Mouse (Mus musculus) lung, postnatal 0 days (tissue): ENCODE results near the gene Shpk. TPM values are rescaled to one million over a fixed set of nuclear protein-coding genes. Genes with fewer than 3 reads are reported as not detected.

Source experiments
- ATAC-seq: fragments of 200-750 bp; cut with Nextera tagmentation; 2 replicates; pipeline ENCODE4 v1.8.0; 2017; ENCODE audit warnings: moderate library complexity
- DNase-seq: peaks from one replicate; pipeline ENCODE4 v3.0.0-alpha.2; 2016; ENCODE audit warnings: low spot score
- H3K27ac ChIP-seq: fragments of 300-500 bp; sonication (generic); 2 replicates; pipeline ENCODE4 v1.5.1; 2014; ENCODE audit warnings: antibody characterized with exemption, mild to moderate bottlenecking, low read length, mixed read lengths
- H3K27me3 ChIP-seq: fragments of 300-500 bp; sonication (generic); replicated peaks from 2 replicates; pipeline ENCODE4 v1.6.1; 2014; ENCODE audit warnings: low read length, mixed read lengths; ENCODE audit not compliant: insufficient read depth
- H3K36me3 ChIP-seq: fragments of 300-500 bp; sonication (generic); 2 replicates; pipeline ENCODE4 v1.6.1; 2014; ENCODE audit warnings: low read length, mixed read lengths; ENCODE audit not compliant: insufficient read depth
- H3K4me1 ChIP-seq: fragments of 300-500 bp; sonication (generic); 2 replicates; pipeline ENCODE4 v1.6.1; 2014; ENCODE audit warnings: antibody characterized with exemption, low read depth, low read length, mixed read lengths; ENCODE audit not compliant: insufficient read depth
- H3K4me2 ChIP-seq: fragments of 300-500 bp; sonication (generic); replicated peaks from 2 replicates; pipeline ENCODE4 v1.6.1; 2014; ENCODE audit warnings: low read depth, mild to moderate bottlenecking, low read length, moderate library complexity, mixed read lengths
- H3K4me3 ChIP-seq: fragments of 300-500 bp; sonication (generic); 2 replicates; pipeline ENCODE4 v1.5.1; 2014; ENCODE audit warnings: low read depth, low read length
- H3K9ac ChIP-seq: fragments of 300-500 bp; sonication (generic); replicated peaks from 2 replicates; pipeline ENCODE4 v1.6.1; 2014; ENCODE audit warnings: low read depth, mild to moderate bottlenecking
- H3K9me3 ChIP-seq: fragments of 300-500 bp; sonication (generic); 2 replicates; pipeline ENCODE4 v1.6.1; 2016; ENCODE audit warnings: low read length, mixed read lengths
- CTCF ChIP-seq: IDR thresholded peaks from 2 replicates; pipeline ENCODE4 v1.5.1; 2016; ENCODE audit warnings: antibody characterized with exemption, mild to moderate bottlenecking
- EP300 ChIP-seq: IDR thresholded peaks from 2 replicates; pipeline ENCODE4 v1.6.1; 2016; ENCODE audit warnings: antibody characterized with exemption, mild to moderate bottlenecking, control low read depth
- WGBS: fragments of 180-500 bp; shearing (Covaris S2); extraction: QIAGEN DNeasy Blood & Tissue Kit; methylation state at CpG from one replicate; pipeline ENCODE4 v1.1.7; 2014; 5-methylcytosine and 5-hydroxymethylcytosine counted together
- polyA plus RNA-seq: library from polyadenylated mRNA; unstranded; fragments of >200 nt; fragmentation: Nextera tagmentation; extraction: Ambion mirVana; gene quantifications from 2 replicates; pipeline ENCODE4 v1.2.1, GENCODE M21; 2015

Gene Shpk
- polyA plus RNA-seq, 1 experiment from 2014 or later = 3.5 TPM

- Histone ChIP-seq H3K4me2 (peak within 1 kb of the TSS; percentile 87), H3K4me3 (peak within 1 kb of the TSS; percentile 91), H3K9ac (peak within 1 kb of the TSS; percentile 93), H3K4me1 (peaks cover 10% of the 10 kb centered on the region; the same call in 1 of the 2 replicates), H3K27me3 (no peaks in the 10 kb centered on the region), H3K36me3 (no peaks in the 10 kb centered on the region), H3K9me3 (no peaks in the 10 kb centered on the region), H3K27ac (peak within 1 kb of the TSS; percentile 98)
- WGBS = under 1% methylated on average over 65 of the region's 81 CpGs
- peak; percentile 100 for DNase-seq
- peak; percentile 96 for ATAC-seq
- TF ChIP-seq CTCF = no peak
- TF ChIP-seq EP300 = no peak; the same call in 1 of the 2 replicates
These were observed 22.4 kb upstream of the Shpk start, which contains the start of the genes Emc6 and Tax1bp3 for GRCm38 (mm10) chr11:73176608-73177508. Gene Emc6 (minus strand): TSS chr11:73177037. Gene Tax1bp3 (plus strand): TSS chr11:73177083.

GRCm38 (mm10) chr11:73177509-73177875 lies 21.8 kb upstream of the Shpk start:
- ATAC-seq (peak; percentile 90), DNase-seq (peak; percentile 96)
- no peaks in the 10 kb centered on the region for H3K9me3 ChIP-seq
- H3K4me3 ChIP-seq = peak overlapping the region; percentile 91
- H3K36me3 ChIP-seq = no peaks in the 10 kb centered on the region
- TF ChIP-seq EP300 (peak; percentile 63), CTCF (peak; percentile 13; the same call in 1 of the 2 replicates)
- H3K27ac ChIP-seq = peak overlapping the region; percentile 98
- H3K9ac ChIP-seq = peak overlapping the region; percentile 93
- H3K4me1 ChIP-seq = peaks cover 9% of the 10 kb centered on the region; the same call in 1 of the 2 replicates
- WGBS = under 1% methylated on average over 16 of the region's 28 CpGs
- H3K4me2 ChIP-seq = peak overlapping the region; percentile 87
- H3K27me3 ChIP-seq = no peaks in the 10 kb centered on the region

- ATAC-seq = no peak
- DNase-seq = peak; percentile 28
- WGBS = 0% methylated on average over 2 of the region's 2 CpGs
These were observed 21.4 kb upstream of the Shpk start for GRCm38 (mm10) chr11:73177895-73178294.

GRCm38 (mm10) chr11:73185872-73186615 lies 13.2 kb upstream of the Shpk start:
- ATAC-seq (no peak), DNase-seq (no peak)
- H3K27ac ChIP-seq = no peak overlapping the region
- H3K27me3 ChIP-seq = no peaks in the 10 kb centered on the region
- H3K4me2 ChIP-seq = no peak overlapping the region
- TF ChIP-seq EP300 = no peak
- TF ChIP-seq CTCF = no peak
- H3K36me3 ChIP-seq = peaks cover 17% of the 10 kb centered on the region
- 83% methylated on average over 10 of the region's 10 CpGs for WGBS
- no peak overlapping the region for H3K4me3 ChIP-seq
- no peak overlapping the region for H3K9ac ChIP-seq
- H3K4me1 ChIP-seq = no peaks in the 10 kb centered on the region
- no peaks in the 10 kb centered on the region for H3K9me3 ChIP-seq

More at GRCm38 (mm10) chr11:73177895-73178294, 21.4 kb upstream of the Shpk start:
- peak overlapping the region; percentile 98 for H3K27ac ChIP-seq
- no peaks in the 10 kb centered on the region for H3K27me3 ChIP-seq
- H3K4me3 ChIP-seq = peak overlapping the region; percentile 91
- TF ChIP-seq EP300 = no peak
- no peak for TF ChIP-seq CTCF
- H3K4me2 ChIP-seq = peak overlapping the region; percentile 87
- H3K4me1 ChIP-seq = peaks cover 9% of the 10 kb centered on the region; the same call in 1 of the 2 replicates
- peak overlapping the region; percentile 93 for H3K9ac ChIP-seq
- no peaks in the 10 kb centered on the region; the same call in 1 of the 2 replicates for H3K36me3 ChIP-seq
- no peaks in the 10 kb centered on the region for H3K9me3 ChIP-seq

GRCm38 (mm10) chr11:73187231-73187630 lies 12.0 kb upstream of the Shpk start:
- Histone ChIP-seq H3K4me3 (no peak overlapping the region), H3K9ac (no peak overlapping the region), H3K9me3 (no peaks in the 10 kb centered on the region), H3K27ac (no peak overlapping the region), H3K4me1 (no peaks in the 10 kb centered on the region), H3K4me2 (no peak overlapping the region), H3K27me3 (no peaks in the 10 kb centered on the region), H3K36me3 (peaks cover 22% of the 10 kb centered on the region)
- no peak for DNase-seq
- no peak for TF ChIP-seq CTCF
- WGBS = 84% methylated on average over 6 of the region's 6 CpGs
- no peak for ATAC-seq

- Histone ChIP-seq H3K27ac (no peak overlapping the region), H3K9ac (no peak overlapping the region), H3K36me3 (0 out of 2 replicates have a peak, but pooled peaks cover 14% of the 10 kb centered on the region), H3K4me1 (peaks cover 1% of the 10 kb centered on the region; the same call in 1 of the 2 replicates), H3K27me3 (no peaks in the 10 kb centered on the region), H3K4me2 (no peak overlapping the region), H3K4me3 (no peak overlapping the region), H3K9me3 (no peaks in the 10 kb centered on the region)
- DNase-seq (peak; percentile 16), ATAC-seq (no peak)
- WGBS = 69% methylated on average over 6 of the region's 6 CpGs
- TF ChIP-seq CTCF (no peak), EP300 (no peak)
These were observed 6.2 kb upstream of the Shpk start for GRCm38 (mm10) chr11:73193047-73193446.
